Mouse (Mus musculus) olfactory bulb, adult 2 months (tissue): ENCODE data around the gene Olfr698. TPM values are rescaled to one million over a fixed set of nuclear protein-coding genes. Genes with fewer than 3 reads are reported as not detected.
"Not testable (repeated sequence)": the region's sequence is repeated elsewhere in the genome, so short reads cannot be mapped to it uniquely, and the experiment has no call there.

Experiments used
- H3K27ac ChIP-seq: fragments of 200-500 bp; 2 replicates; pipeline ENCODE4 v1.5.1; 2012; ENCODE audit warnings: low read depth, low read length; ENCODE audit not compliant: insufficient read depth
- H3K4me1 ChIP-seq: fragments of 200-500 bp; 2 replicates; pipeline ENCODE4 v1.6.1; 2012; ENCODE audit warnings: low read length; ENCODE audit not compliant: control insufficient read depth, insufficient read depth
- H3K4me3 ChIP-seq: fragments of 200-500 bp; 2 replicates; pipeline ENCODE4 v1.5.1; 2012; ENCODE audit warnings: mild to moderate bottlenecking, low read depth, low read length, moderate library complexity; ENCODE audit not compliant: insufficient read depth
- CTCF ChIP-seq: fragments of 200-500 bp; IDR thresholded peaks from 2 replicates; pipeline ENCODE4 v1.5.1; 2012; ENCODE audit warnings: low read depth, mild to moderate bottlenecking, low read length, moderate library complexity; ENCODE audit not compliant: insufficient read depth
- POLR2A ChIP-seq: fragments of 200-500 bp; IDR thresholded peaks from 2 replicates; pipeline ENCODE4 v1.6.1; 2012; ENCODE audit warnings: mild to moderate bottlenecking, low read depth, low read length, moderate library complexity; ENCODE audit not compliant: insufficient read depth
- WGBS: fragments of 180-500 bp; shearing (Covaris S2); methylation state at CpG from one replicate; pipeline ENCODE4 v1.1.7; 2018; 5-methylcytosine and 5-hydroxymethylcytosine counted together
- polyA plus RNA-seq: library from polyadenylated mRNA; stranded (reverse); fragments of >200 nt; gene quantifications from 2 replicates; pipeline ENCODE4 v1.2.4, GENCODE M21; 2012; ENCODE audit warnings: low replicate concordance; ENCODE audit not compliant: missing spikeins, insufficient read depth, insufficient read length

Gene Olfr698
- polyA plus RNA-seq = not detected in 2 replicates

GRCm38 (mm10) chr7:106755297-106755696 is at the start of gene Olfr698:
Gene Olfr698, minus strand, starts transcription at chr7:106755397.
- Histone ChIP-seq H3K4me1 (no peaks in the 10 kb centered on the region), H3K4me3 (no peak within 1 kb of the TSS), H3K27ac (no peak within 1 kb of the TSS)
- TF ChIP-seq POLR2A (no peak), CTCF (no peak)

- Histone ChIP-seq H3K4me1 (no peaks in the 10 kb centered on the region), H3K4me3 (no peak within 1 kb of the TSS), H3K27ac (no peak within 1 kb of the TSS)
- TF ChIP-seq POLR2A = no peak
- TF ChIP-seq CTCF = no peak
- 78% methylated on average over 1 of the region's 1 CpGs for WGBS
These were observed 37.9 kb upstream of the Olfr698 start, which contains the start of gene Olfr699 for GRCm38 (mm10) chr7:106793098-106793497. Gene Olfr699, minus strand, starts transcription at chr7:106793198.

GRCm38 (mm10) chr7:106788330-106788729 is 33.1 kb upstream of the Olfr698 start:
- Histone ChIP-seq H3K27ac (no peak overlapping the region), H3K4me1 (no peaks in the 10 kb centered on the region), H3K4me3 (no peak overlapping the region)
- no peak for TF ChIP-seq POLR2A
- TF ChIP-seq CTCF = no peak

GRCm38 (mm10) chr7:106761008-106761407 is 5.8 kb upstream of the Olfr698 start:
- H3K27ac ChIP-seq, H3K4me1 ChIP-seq, H3K4me3 ChIP-seq: not testable (repeated sequence)
- WGBS = 91% methylated on average over 2 of the region's 2 CpGs

- WGBS = 86% methylated on average over 2 of the region's 2 CpGs
- H3K27ac ChIP-seq = no peak overlapping the region
- H3K4me3 ChIP-seq = no peak overlapping the region
- no peaks in the 10 kb centered on the region for H3K4me1 ChIP-seq
- TF ChIP-seq POLR2A (no peak), CTCF (no peak)
These were observed 3.6 kb upstream of the Olfr698 start for GRCm38 (mm10) chr7:106758800-106759199.

- H3K27ac ChIP-seq = no peak overlapping the region
- H3K4me3 ChIP-seq = no peak overlapping the region
- TF ChIP-seq POLR2A = no peak
- TF ChIP-seq CTCF = no peak
- 87% methylated on average over 5 of the region's 5 CpGs for WGBS
- no peaks in the 10 kb centered on the region for H3K4me1 ChIP-seq
These were observed 9.4 kb downstream of the Olfr698 start for GRCm38 (mm10) chr7:106745811-106746210.

GRCm38 (mm10) chr7:106742343-106742742 is 12.9 kb downstream of the Olfr698 start, which contains the start of gene Olfr697:
Gene Olfr697, minus strand, starts transcription at chr7:106742443.
- Histone ChIP-seq H3K4me1 (no peaks in the 10 kb centered on the region), H3K27ac (no peak within 1 kb of the TSS), H3K4me3 (no peak within 1 kb of the TSS)
- whole genome bisulfite sequencing = 81% methylated on average over 1 of the region's 1 CpGs
- TF ChIP-seq POLR2A (no peak), CTCF (no peak)

GRCm38 (mm10) chr7:106737028-106737427 is 18.2 kb downstream of the Olfr698 start:
- TF ChIP-seq POLR2A = no peak
- no peak for TF ChIP-seq CTCF
- H3K4me3 ChIP-seq = no peak overlapping the region
- no peaks in the 10 kb centered on the region for H3K4me1 ChIP-seq
- no peak overlapping the region for H3K27ac ChIP-seq

GRCm38 (mm10) chr7:106733717-106734116 is 21.5 kb downstream of the Olfr698 start:
- 66% methylated on average over 2 of the region's 2 CpGs for WGBS
- H3K4me3 ChIP-seq = no peak overlapping the region
- H3K4me1 ChIP-seq = no peaks in the 10 kb centered on the region
- no peak for TF ChIP-seq POLR2A
- no peak for TF ChIP-seq CTCF
- H3K27ac ChIP-seq = no peak overlapping the region

GRCm38 (mm10) chr7:106725654-106726053 is 29.5 kb downstream of the Olfr698 start:
- H3K4me1 ChIP-seq, H3K4me3 ChIP-seq, H3K27ac ChIP-seq: not testable (repeated sequence)
- 90% methylated on average over 2 of the region's 2 CpGs for WGBS
